Mouse (Mus musculus) adrenal gland, postnatal 4 days (tissue): Measurements from ENCODE around the gene Mapk13. TPM values are rescaled to one million over a fixed set of nuclear protein-coding genes. Genes with fewer than 3 reads are reported as not detected.
"Not testable (repeated sequence)": the region's sequence is repeated elsewhere in the genome, so short reads cannot be mapped to it uniquely, and the experiment has no call there.

ENCODE experiments used
- DNase-seq, 2 experiments: peaks; one replicate each; pipeline ENCODE4 v3.0.0; 2021 to 2022; ENCODE audit warnings: low spot score in 2 of 2, mixed read lengths in 2 of 2
- long read RNA-seq, 2 experiments: library from polyadenylated mRNA; stranded (forward); transcript quantifications; one replicate each; pipeline ENCODE4 v2.0.0; 2021
- total RNA-seq, 2 experiments: library from RNA; stranded (reverse); gene quantifications; 2 replicates each; pipeline ENCODE4 v1.2.3; 2021

Gene Mapk13
- total RNA-seq: 10 to 100 TPM; 72.1 to 75.4 TPM
- long read RNA-seq, experiment 1, transcript Mapk13-209 (12 exons, 2,937 nt): major isoform, 88 of 142 reads
- long read RNA-seq, experiment 1, partial matches to known transcripts: 30 of 142 reads
- long read RNA-seq, experiment 1, other reads (novel, unspliced or antisense): 24 of 142 reads
- long read RNA-seq, experiment 2, transcript Mapk13-209 (12 exons, 2,937 nt): major isoform, 126 of 198 reads
- long read RNA-seq, experiment 2, partial matches to known transcripts: 25 of 198 reads
- long read RNA-seq, experiment 2, other reads (novel, unspliced or antisense): 47 of 198 reads

DNA sequence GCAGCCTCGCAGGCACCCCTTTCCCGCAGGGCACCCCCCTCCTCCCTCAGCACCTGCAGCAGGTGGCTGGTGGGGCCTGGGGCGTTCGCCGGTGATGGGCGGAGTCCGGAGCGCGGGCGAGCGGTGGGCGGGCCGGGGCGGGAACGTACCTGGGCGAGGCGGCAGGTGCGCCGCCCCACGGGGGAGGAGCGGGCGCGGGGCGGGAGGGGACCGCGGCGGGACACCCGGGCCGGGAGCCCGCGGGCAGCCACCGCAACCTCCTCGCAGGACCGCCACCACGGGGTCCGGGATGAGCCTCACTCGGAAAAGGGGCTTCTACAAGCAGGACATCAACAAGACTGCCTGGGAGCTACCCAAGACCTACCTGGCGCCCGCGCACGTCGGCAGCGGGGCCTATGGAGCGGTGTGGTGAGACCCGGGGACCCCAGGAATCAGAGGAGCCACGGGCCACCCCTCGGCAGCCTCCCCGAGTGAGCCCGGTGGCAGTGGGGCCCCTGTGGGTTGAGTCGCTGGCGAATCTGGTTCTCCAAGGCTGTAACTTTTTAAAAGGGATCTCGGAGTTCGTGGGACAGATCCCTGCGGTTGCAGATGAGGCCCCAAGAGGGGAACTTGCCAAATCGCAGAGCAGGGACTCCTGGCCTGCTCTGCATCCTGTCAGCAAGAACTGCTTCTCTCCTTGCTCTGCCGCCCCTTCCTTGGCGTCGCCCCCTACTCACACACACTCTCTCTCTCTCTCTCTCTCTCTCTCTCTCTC lies at the start of gene Mapk13:
TSS of gene Mapk13 (plus strand) at position 177 of the 754 bp plus-strand sequence.
- DNase-seq: no peak

DNA sequence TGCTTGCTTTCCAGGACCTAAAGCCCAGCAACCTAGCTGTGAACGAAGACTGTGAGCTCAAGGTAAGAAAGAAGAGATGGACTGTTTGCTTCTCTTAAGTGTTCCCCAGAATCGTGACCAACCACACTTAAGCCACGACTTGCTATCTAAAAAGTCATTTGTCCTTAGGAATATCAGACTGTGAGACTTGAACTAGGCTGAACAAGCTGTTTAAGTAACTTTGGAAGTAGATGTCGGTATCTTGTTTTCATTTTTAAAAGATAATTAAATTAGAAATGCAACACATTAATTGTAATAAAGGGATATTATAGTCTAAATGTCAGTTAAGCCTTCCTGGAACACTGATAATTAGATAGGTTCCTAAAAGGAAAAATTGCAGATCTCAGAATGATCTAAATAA lies 43.3 kb upstream of the Mapk13 start, which contains the start of gene AC170998.1:
TSS of gene AC170998.1 (plus strand) at position 301 of the 400 bp plus-strand sequence.
- DNase-seq: no peak

GRCm38 (mm10) chr17:28727511-28727910 lies 41.6 kb upstream of the Mapk13 start:
- not testable (repeated sequence) for DNase-seq

GRCm38 (mm10) chr17:28735317-28736105 lies 33.6 kb upstream of the Mapk13 start:
- DNase-seq: no peak

GRCm38 (mm10) chr17:28736486-28736885 lies 32.6 kb upstream of the Mapk13 start:
- DNase-seq: no peak

- DNase-seq: no peak
Observed at GRCm38 (mm10) chr17:28737973-28738372, 31.1 kb upstream of the Mapk13 start.

DNA sequence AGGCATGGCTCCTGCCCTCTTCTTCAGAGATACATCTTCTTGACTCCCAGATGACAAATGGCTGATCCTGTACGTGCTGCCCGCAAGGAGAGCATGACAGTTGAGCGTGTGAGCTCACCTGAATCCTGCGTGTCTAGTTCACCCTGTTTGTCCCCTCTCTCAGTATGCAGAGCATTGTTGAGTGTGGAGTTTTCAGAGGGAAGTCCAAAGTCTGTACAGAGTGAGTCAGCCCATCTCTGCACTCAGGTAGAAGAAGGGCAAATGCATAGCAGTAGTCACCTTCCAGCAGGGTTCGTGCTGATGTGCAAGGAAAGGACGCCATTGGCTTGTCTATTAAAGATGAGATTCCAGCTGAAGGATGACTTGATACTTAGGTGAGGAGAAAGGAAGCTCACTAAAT lies 29.9 kb upstream of the Mapk13 start:
- DNase-seq: no peak

GRCm38 (mm10) chr17:28743145-28743866 lies 25.8 kb upstream of the Mapk13 start:
- no peak for DNase-seq

- DNase-seq: no peak
Observed at GRCm38 (mm10) chr17:28743916-28744315, 25.2 kb upstream of the Mapk13 start.

- no peak for DNase-seq
Observed at GRCm38 (mm10) chr17:28745773-28746172, 23.3 kb upstream of the Mapk13 start.

DNA sequence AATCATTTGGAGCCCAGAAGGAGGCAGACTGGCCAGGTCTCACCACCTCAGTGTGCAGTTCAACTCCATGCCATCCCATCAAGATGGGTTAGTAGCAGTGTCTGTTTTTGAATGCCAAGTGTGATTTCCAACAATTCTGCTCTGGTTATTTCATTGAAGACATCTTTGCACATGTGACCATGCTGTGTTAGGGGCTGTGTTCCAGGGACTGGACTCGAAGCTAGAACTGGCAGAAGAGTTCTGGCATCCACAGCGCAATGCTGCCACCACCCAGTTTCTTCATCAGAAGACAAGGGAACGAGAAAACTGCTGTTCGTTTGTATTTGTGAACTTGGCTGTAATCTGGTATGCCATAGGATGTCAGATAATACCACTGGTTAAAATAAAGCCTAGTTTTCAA lies 21.1 kb upstream of the Mapk13 start:
- no peak for DNase-seq

GRCm38 (mm10) chr17:28750580-28750979 lies 18.5 kb upstream of the Mapk13 start:
- no peak for DNase-seq

- DNase-seq: no peak
Observed at GRCm38 (mm10) chr17:28756447-28756846, 12.7 kb upstream of the Mapk13 start.

GRCm38 (mm10) chr17:28757470-28757869 lies 11.6 kb upstream of the Mapk13 start:
- no peak for DNase-seq

- DNase-seq: no peak
Observed at GRCm38 (mm10) chr17:28760736-28761312, 8.3 kb upstream of the Mapk13 start.

DNA sequence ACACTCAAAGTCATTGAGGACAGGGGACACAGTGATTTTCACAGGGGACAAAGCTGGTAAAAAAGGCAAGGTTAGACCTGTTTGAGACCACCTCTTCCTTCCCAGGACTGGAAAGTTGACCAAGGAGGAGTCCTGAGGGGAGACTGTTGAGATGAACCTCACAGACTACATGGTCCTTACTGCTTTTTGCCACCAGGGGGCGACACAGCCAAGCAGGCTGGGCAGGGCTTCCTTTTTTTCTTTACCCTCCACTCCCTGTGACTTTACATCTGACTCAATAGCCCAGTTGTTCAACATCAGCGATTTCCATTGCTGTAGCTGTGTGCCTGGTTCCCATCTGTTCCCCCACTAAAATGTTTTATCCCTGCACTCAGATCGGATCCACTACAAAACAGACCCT lies 7.2 kb upstream of the Mapk13 start:
- peak; percentile 68 to 77 for DNase-seq

DNA sequence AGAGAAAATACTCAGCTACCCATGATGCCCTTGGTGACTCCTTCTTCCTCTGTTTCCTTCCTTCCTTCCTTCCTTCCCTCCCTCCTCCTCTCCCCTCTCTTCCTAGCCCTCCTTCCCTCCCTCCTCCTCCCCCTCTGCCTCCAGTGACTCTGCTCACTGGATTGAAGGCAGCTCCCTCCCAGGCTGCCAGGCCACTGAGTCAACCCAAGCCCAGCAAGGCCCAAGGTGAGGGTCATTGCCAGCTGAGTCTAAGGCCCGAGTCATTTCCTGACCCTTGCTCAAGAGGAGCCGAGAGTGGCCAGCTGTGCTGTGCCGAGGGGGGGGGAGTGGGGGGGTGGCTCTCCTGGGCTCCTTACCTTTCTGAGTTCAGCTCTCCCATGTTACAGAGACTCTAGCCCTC lies 2.9 kb upstream of the Mapk13 start:
- no peak for DNase-seq

DNA sequence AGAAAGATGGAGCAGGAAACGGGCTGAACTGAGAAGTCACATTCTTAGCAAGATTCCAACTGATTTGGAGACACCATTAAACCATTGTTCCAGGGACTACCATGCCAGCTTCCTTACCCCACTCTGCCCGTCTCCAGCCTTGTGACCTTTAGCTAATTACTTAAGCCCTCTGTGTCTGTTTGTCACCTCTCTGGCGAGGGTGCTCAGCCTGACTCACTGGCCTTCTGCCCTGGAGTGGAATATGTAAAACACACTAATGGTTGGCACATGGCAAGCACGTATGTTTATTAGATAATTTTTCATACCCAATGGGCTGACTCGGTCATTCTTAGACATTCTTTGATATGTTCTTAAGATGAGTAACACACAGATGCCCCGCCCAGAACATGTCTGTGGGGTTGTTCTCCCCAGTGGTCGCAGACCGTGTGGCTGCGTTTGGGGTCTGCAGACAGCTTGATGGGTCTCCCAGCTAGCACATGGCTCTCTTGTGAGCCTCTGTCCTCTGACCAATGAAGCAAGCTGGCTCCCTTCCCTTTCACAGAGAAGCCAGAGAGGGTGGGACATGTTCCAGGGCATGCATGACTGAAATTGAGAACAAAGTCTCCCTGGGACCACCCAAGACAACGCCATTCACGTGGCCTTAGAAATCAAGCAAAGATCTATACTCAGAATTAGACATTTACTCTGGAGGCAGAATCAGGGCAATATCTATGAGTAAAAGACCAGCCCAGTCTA lies 2.1 kb upstream of the Mapk13 start:
- DNase-seq: no peak

- DNase-seq: no peak
Observed at GRCm38 (mm10) chr17:28769875-28770421, 851 bp downstream of the Mapk13 start.

- no peak for DNase-seq
Observed at GRCm38 (mm10) chr17:28771289-28771688, 2.2 kb downstream of the Mapk13 start.
